Mouse (Mus musculus): ENCODE data around the gene Scgb1b7.
"Not testable (repeated sequence)": the region's sequence is repeated elsewhere in the genome, so short reads cannot be mapped to it uniquely, and the experiment has no call there.

GRCm38 (mm10) chr7:31712365-31712764 is at the start of gene Scgb1b7:
- not testable (repeated sequence) for TF ChIP-seq CTCF (IDR thresholded peaks at IDR 0.05; ENCODE audit: borderline replicate concordance, insufficient read depth, low read depth, low read length); POLR2A (IDR thresholded peaks at IDR 0.05; ENCODE audit: borderline replicate concordance, insufficient read depth, low read length)

Data from cerebellum, adult 2 months (tissue).